Mouse (Mus musculus): Measurements from ENCODE around the gene Lsg1.

DNA sequence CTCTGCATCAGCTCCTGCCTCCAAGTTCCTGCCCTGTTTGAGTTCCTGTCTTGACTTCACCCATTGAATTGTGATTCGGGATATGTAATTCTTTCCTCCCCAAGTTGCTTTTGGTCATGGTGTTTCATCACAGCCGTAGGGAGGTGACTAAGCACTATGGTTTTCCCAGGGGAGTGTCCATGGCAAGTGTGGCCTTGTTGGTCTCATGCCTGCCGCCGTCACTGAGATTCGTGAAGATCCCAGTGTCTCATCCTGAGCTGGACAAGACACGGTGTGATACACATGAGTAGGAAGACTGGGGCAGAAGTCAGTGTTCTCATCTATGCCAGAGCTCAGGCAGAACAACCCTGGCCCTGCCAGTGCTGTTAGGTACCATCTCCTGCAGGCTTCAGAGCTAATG, 62.9 kb downstream of the Lsg1 start:
- TF ChIP-seq POLR2A (IDR thresholded peaks at IDR 0.05; ENCODE audit: control insufficient read depth, low read depth, low read length) = no peak
- TF ChIP-seq CTCF (IDR thresholded peaks at IDR 0.05; ENCODE audit: control insufficient read depth, insufficient read depth, insufficient replicate concordance, low read depth, low read length) = no peak
